Mouse (Mus musculus) ES-Bruce4 (cell line): ENCODE measurements at regions not wholly inside any gene's neighbourhood (a gene's known extent, or its start where the extent isn't known, plus 50 kb on each side); places are given as distances from the start of the nearest gene placed in this dataset.

ENCODE experiments used
- CTCF ChIP-seq: IDR thresholded peaks from one replicate; pipeline ENCODE4 v1.8.1; 2011; ENCODE audit warnings: low read depth, low read length
- POLR2A ChIP-seq: IDR thresholded peaks from one replicate; pipeline ENCODE4 v1.8.1; 2011; ENCODE audit warnings: low read length; ENCODE audit not compliant: insufficient read depth

GRCm38 (mm10) chr5:111506821-111507220, 89.7 kb downstream of the Mn1 start:
- no peak for TF ChIP-seq POLR2A
- no peak for TF ChIP-seq CTCF
